Mouse (Mus musculus): ENCODE data around the gene Elmsan1. TPM values are rescaled to one million over a fixed set of nuclear protein-coding genes. Genes with fewer than 3 reads are reported as not detected.

Gene Elmsan1
- polyA plus RNA-seq, 1 experiment, result 26.1 TPM

DNA sequence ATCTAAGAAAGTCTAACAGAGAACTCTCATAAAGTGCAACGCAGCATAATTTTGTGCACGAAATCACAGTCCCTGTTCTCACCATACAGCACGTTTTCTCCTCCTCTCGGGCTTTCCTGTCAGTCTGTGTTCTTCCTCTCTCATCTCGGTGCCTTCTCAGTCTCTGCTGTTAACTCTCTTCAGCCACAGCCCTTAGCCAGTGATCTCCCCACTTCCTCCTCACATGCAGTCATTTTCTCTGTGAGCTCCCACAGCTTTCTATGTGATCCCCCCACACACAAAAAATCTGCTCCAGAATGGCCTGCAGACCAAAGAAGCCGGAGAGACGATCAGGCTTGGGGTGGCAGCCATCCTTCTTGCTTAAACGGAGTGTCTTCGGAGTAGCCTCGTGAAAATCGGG is 9.6 kb downstream of the Elmsan1 start:
- DNase-seq, result no peak
- H3K4me3 ChIP-seq (ENCODE audit: control insufficient read depth, insufficient read depth, low read length), result no peak overlapping the region
- H3K27ac ChIP-seq (ENCODE audit: control insufficient read depth, insufficient read depth, low read length), result no peak overlapping the region; the same call in 1 of the 2 replicates
- WGBS, result 36% methylated on average over 11 of the region's 11 CpGs
- peaks cover 45% of the 10 kb centered on the region for H3K4me1 ChIP-seq (replicated peaks; ENCODE audit: control insufficient read depth, insufficient read depth, low read length)
- no peaks in the 10 kb centered on the region for H3K36me3 ChIP-seq (ENCODE audit: control insufficient read depth, insufficient read depth, low read length)
- TF ChIP-seq CTCF (IDR thresholded peaks at IDR 0.05; ENCODE audit: borderline replicate concordance, control insufficient read depth, extremely low read depth, insufficient read depth, low read length, poor library complexity) (no peak), POLR2A (IDR thresholded peaks at IDR 0.05; ENCODE audit: control insufficient read depth, extremely low read depth, insufficient read depth, low read length, poor library complexity) (no peak)
- H3K27me3 ChIP-seq (ENCODE audit: control insufficient read depth, insufficient read depth, low read length), result no peaks in the 10 kb centered on the region

DNA sequence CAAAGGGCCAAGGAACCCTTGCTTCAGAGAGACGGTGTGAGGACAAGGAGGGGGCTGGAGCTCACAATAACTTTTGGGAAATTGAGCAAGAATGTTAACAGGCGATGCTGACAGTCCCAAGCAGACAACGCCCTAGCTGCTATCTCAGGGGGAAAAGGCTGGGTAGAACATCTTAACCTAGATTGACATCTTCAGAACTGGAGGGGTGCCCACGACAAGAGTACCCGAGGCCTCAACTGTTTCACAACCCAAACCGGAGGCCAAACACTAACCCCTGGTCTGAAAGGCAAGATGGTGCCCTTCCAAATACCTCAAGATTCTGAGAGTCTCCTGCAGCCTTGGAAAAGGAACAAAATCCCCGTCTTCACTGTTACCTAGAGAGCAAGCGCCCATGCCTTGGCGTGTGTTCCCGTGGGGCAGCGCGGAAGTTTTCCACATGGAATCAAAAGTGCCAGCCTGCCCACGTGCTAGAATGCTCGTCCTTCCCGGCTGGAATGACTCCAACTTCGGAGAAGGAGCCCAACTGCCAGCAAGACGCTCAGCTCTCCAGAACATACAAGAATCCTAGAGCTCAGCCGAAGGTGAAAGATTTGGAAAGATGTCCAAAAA is 11.4 kb downstream of the Elmsan1 start:
- Histone ChIP-seq H3K4me1 (replicated peaks; ENCODE audit: control insufficient read depth, insufficient read depth, low read length) (peaks cover 58% of the 10 kb centered on the region), H3K27me3 (ENCODE audit: control insufficient read depth, insufficient read depth, low read length) (no peaks in the 10 kb centered on the region), H3K36me3 (ENCODE audit: control insufficient read depth, insufficient read depth, low read length) (no peaks in the 10 kb centered on the region), H3K27ac (ENCODE audit: control insufficient read depth, insufficient read depth, low read length) (no peak overlapping the region), H3K4me3 (ENCODE audit: control insufficient read depth, insufficient read depth, low read length) (no peak overlapping the region)
- DNase-seq, result no peak
- TF ChIP-seq CTCF (IDR thresholded peaks at IDR 0.05; ENCODE audit: borderline replicate concordance, control insufficient read depth, extremely low read depth, insufficient read depth, low read length, poor library complexity) (no peak), POLR2A (IDR thresholded peaks at IDR 0.05; ENCODE audit: control insufficient read depth, extremely low read depth, insufficient read depth, low read length, poor library complexity) (no peak)
- WGBS, result 87% methylated on average over 18 of the region's 18 CpGs

GRCm38 (mm10) chr12:84206525-84206924 is 12.2 kb downstream of the Elmsan1 start:
- H3K36me3 ChIP-seq (ENCODE audit: control insufficient read depth, insufficient read depth, low read length), result no peaks in the 10 kb centered on the region
- H3K27me3 ChIP-seq (ENCODE audit: control insufficient read depth, insufficient read depth, low read length), result no peaks in the 10 kb centered on the region
- H3K4me3 ChIP-seq (ENCODE audit: control insufficient read depth, insufficient read depth, low read length), result no peak overlapping the region
- 12% methylated on average over 7 of the region's 7 CpGs for WGBS
- no peak overlapping the region; the same call in 1 of the 2 replicates for H3K27ac ChIP-seq (ENCODE audit: control insufficient read depth, insufficient read depth, low read length)
- peak; percentile 48 for DNase-seq
- TF ChIP-seq POLR2A (IDR thresholded peaks at IDR 0.05; ENCODE audit: control insufficient read depth, extremely low read depth, insufficient read depth, low read length, poor library complexity) (no peak), CTCF (IDR thresholded peaks at IDR 0.05; ENCODE audit: borderline replicate concordance, control insufficient read depth, extremely low read depth, insufficient read depth, low read length, poor library complexity) (no peak)
- H3K4me1 ChIP-seq (replicated peaks; ENCODE audit: control insufficient read depth, insufficient read depth, low read length), result peaks cover 58% of the 10 kb centered on the region

DNA sequence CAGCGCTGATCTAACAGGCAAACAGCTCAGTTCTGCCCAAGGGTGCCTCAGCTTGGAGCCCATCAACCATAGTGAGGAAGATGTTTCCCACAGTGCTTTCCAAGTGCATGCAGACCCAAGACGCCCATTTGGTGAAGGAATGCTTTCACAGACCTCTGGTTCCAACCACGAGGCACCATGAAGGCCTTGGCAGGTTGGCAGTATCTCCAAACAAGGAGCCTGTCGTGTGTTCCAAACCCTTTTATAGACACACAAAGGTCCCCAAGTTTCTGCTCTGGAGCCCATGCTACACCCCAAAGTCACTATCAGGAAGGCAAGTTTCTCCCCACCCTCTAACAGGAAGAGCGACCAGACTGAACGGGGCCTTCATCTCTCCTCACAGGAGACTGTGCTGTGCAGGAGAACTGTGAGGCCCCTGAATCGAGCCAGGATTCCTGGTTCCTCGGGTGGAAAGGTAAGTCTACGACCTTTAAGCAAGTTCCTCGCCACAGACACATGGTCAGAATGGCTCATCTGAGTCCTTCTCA is 13.0 kb downstream of the Elmsan1 start:
- no peak overlapping the region for H3K4me3 ChIP-seq (ENCODE audit: control insufficient read depth, insufficient read depth, low read length)
- no peaks in the 10 kb centered on the region for H3K27me3 ChIP-seq (ENCODE audit: control insufficient read depth, insufficient read depth, low read length)
- H3K4me1 ChIP-seq (replicated peaks; ENCODE audit: control insufficient read depth, insufficient read depth, low read length), result peaks cover 58% of the 10 kb centered on the region
- TF ChIP-seq CTCF (IDR thresholded peaks at IDR 0.05; ENCODE audit: borderline replicate concordance, control insufficient read depth, extremely low read depth, insufficient read depth, low read length, poor library complexity) (no peak), POLR2A (IDR thresholded peaks at IDR 0.05; ENCODE audit: control insufficient read depth, extremely low read depth, insufficient read depth, low read length, poor library complexity) (no peak)
- no peak for DNase-seq
- H3K27ac ChIP-seq (ENCODE audit: control insufficient read depth, insufficient read depth, low read length), result no peak overlapping the region
- H3K36me3 ChIP-seq (ENCODE audit: control insufficient read depth, insufficient read depth, low read length), result no peaks in the 10 kb centered on the region
- WGBS, result 59% methylated on average over 10 of the region's 10 CpGs

DNA sequence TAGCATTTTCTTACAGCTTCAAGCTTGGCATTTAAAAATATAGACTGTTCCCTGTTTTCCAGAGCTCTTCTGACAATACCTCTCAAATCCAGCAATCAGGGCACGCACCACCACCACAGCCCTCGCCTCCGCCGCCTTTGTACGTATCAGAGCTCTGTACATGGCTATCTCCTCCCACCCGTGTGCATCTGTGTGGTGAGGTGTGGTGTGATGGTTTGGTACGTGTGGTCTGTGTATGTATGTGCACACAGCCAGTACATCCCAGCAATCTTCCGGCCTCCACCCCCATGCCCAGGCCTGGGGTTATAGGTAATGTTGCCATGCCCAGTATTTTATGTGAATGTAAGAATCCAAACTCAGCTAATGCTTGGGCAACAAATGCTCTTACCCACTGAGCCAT is 14.0 kb downstream of the Elmsan1 start:
- WGBS, result 96% methylated on average over 8 of the region's 8 CpGs
- TF ChIP-seq POLR2A (IDR thresholded peaks at IDR 0.05; ENCODE audit: control insufficient read depth, extremely low read depth, insufficient read depth, low read length, poor library complexity), result no peak
- TF ChIP-seq CTCF (IDR thresholded peaks at IDR 0.05; ENCODE audit: borderline replicate concordance, control insufficient read depth, extremely low read depth, insufficient read depth, low read length, poor library complexity), result no peak
- no peaks in the 10 kb centered on the region for H3K27me3 ChIP-seq (ENCODE audit: control insufficient read depth, insufficient read depth, low read length)
- no peak overlapping the region for H3K27ac ChIP-seq (ENCODE audit: control insufficient read depth, insufficient read depth, low read length)
- no peaks in the 10 kb centered on the region for H3K36me3 ChIP-seq (ENCODE audit: control insufficient read depth, insufficient read depth, low read length)
- no peak overlapping the region for H3K4me3 ChIP-seq (ENCODE audit: control insufficient read depth, insufficient read depth, low read length)
- H3K4me1 ChIP-seq (replicated peaks; ENCODE audit: control insufficient read depth, insufficient read depth, low read length), result peaks cover 55% of the 10 kb centered on the region
- no peak for DNase-seq

DNA sequence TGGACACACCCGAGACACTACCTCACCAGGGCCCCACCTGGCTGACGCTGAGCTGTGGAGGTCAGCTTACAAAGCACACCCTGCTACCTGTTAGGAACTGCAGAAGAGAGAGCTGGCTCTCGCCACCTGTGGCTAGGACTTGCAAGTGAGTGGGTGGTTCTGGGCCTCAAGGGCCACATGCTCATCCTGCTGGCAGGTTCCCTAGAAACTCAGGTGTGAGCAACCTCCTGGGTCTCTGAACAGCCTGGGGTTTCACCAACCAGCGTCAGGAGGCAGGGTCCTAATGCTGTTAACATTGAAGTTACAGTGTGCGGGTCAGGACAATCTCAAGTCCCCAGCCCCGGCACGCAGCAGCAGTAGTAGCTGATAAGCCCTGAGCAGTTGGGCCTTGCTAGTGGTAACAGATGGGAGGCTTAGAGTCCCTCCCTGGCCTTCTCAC is 14.9 kb downstream of the Elmsan1 start:
- Histone ChIP-seq H3K27me3 (ENCODE audit: control insufficient read depth, insufficient read depth, low read length) (no peaks in the 10 kb centered on the region), H3K4me1 (replicated peaks; ENCODE audit: control insufficient read depth, insufficient read depth, low read length) (peaks cover 46% of the 10 kb centered on the region), H3K36me3 (ENCODE audit: control insufficient read depth, insufficient read depth, low read length) (no peaks in the 10 kb centered on the region), H3K4me3 (ENCODE audit: control insufficient read depth, insufficient read depth, low read length) (no peak overlapping the region), H3K27ac (ENCODE audit: control insufficient read depth, insufficient read depth, low read length) (no peak overlapping the region)
- no peak for DNase-seq
- TF ChIP-seq CTCF (IDR thresholded peaks at IDR 0.05; ENCODE audit: borderline replicate concordance, control insufficient read depth, extremely low read depth, insufficient read depth, low read length, poor library complexity) (no peak), POLR2A (IDR thresholded peaks at IDR 0.05; ENCODE audit: control insufficient read depth, extremely low read depth, insufficient read depth, low read length, poor library complexity) (no peak)
- 81% methylated on average over 7 of the region's 7 CpGs for WGBS
